Mouse (Mus musculus) brain, adult 2 months (tissue): ENCODE results near the gene 4930590J08Rik.
"Not testable (repeated sequence)": the region's sequence is repeated elsewhere in the genome, so short reads cannot be mapped to it uniquely, and the experiment has no call there.

Experiments used
- DNase-seq: peaks from one replicate; pipeline ENCODE4 v3.0.0; 2011; ENCODE audit warnings: low read depth, low spot score

Gene 4930590J08Rik

GRCm38 (mm10) chr6:91902509-91902908 lies at the start of gene 4930590J08Rik:
TSS of gene 4930590J08Rik (plus strand) at chr6:91902809.
- DNase-seq, result not testable (repeated sequence)

- no peak for DNase-seq
Observed at GRCm38 (mm10) chr6:91858339-91858738, 44.3 kb upstream of the 4930590J08Rik start.

DNA sequence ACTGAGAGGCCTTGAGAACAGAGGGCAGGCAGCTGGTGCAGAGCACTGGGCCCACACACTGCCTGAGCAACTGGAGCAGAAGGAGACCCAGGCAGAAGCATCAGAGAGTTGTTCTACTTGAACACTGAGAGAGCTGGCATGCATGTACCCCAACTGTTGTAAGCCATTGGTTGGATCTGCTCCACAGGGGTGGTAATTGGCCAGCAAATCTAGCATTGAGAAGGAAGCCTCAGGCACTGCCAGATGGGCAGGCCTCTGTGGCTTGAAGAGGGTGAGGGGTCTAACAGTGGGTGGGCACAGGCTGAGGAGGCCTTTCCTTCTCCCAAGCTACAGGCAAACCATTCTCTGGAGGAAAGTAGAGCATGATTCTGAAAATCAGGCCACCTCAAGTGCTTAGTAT lies 39.8 kb upstream of the 4930590J08Rik start:
- peak; percentile 20 for DNase-seq

GRCm38 (mm10) chr6:91864595-91864994 lies 38.0 kb upstream of the 4930590J08Rik start:
- no peak for DNase-seq

GRCm38 (mm10) chr6:91865601-91866000 lies 37.0 kb upstream of the 4930590J08Rik start:
- DNase-seq, result peak; percentile 87

GRCm38 (mm10) chr6:91868091-91868490 lies 34.5 kb upstream of the 4930590J08Rik start:
- DNase-seq, result no peak

- DNase-seq, result no peak
Observed at GRCm38 (mm10) chr6:91872781-91873180, 29.8 kb upstream of the 4930590J08Rik start.

DNA sequence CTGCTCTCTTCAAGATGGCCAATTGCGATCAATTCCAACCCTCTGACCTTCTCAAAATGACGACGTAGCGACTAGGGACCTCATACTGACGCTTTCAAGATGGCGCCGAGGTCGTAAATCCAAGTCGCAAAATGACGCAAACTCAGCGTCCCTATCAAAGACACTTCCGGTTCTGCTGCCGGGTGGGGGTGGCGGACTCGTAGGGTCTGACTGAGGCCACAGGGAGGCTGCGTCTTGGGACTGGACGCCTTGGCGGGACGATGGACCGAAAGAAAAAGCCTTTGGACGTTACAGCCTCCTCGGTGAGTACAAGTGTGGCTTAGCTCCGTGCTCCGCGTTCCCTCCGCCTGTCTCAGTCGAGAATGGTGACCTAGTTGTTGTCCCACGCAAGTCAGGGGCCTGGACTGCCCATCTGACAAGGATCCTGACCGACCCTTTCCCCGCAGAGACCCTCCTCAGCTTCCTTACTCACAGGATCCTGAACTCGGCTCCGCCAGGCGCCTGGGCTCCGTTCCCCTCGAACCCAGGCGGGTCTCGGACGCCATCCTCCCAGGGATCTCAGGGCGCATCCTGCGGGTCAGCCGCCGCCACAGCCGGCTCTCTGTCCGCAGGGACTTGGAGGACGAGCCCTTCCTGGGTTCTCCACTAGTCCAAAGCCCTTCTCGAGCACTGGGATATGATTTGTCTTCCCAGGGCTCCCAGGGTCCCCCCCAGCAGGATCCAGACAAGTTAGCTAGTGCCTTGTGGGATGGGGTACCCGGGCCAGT lies 24.5 kb upstream of the 4930590J08Rik start, which contains the start of gene Ccdc174:
Gene Ccdc174 (plus strand): TSS at position 169 of the 767 bp plus-strand sequence.
- peak; percentile 100 for DNase-seq

- no peak for DNase-seq
Observed at GRCm38 (mm10) chr6:91883859-91884258, 18.8 kb upstream of the 4930590J08Rik start.

GRCm38 (mm10) chr6:91889255-91889906 lies 13.2 kb upstream of the 4930590J08Rik start:
- peak; percentile 36 for DNase-seq

GRCm38 (mm10) chr6:91890615-91891014 lies 12.0 kb upstream of the 4930590J08Rik start:
- DNase-seq, result no peak

DNA sequence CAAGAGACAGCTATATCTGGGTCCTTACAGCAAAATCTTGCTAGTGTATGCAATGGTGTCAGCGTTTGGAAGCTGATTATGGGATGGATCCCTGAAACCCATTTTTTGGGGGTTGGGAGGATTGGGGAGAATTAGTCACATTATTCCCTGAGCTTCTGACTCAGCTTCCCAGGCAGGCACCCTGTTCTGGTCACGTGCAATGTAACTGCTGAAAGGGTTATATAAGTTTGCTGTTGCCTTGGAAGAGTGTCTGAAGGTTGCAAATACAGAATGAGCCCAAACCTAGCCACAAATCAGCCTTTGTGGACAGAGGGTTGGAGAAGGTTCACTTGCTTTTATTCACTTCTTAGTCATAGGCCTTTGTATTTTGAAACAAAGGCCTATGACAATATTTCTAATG lies 10.8 kb upstream of the 4930590J08Rik start:
- DNase-seq, result peak; percentile 81

GRCm38 (mm10) chr6:91896783-91897182 lies 5.8 kb upstream of the 4930590J08Rik start:
- DNase-seq, result peak; percentile 46

DNA sequence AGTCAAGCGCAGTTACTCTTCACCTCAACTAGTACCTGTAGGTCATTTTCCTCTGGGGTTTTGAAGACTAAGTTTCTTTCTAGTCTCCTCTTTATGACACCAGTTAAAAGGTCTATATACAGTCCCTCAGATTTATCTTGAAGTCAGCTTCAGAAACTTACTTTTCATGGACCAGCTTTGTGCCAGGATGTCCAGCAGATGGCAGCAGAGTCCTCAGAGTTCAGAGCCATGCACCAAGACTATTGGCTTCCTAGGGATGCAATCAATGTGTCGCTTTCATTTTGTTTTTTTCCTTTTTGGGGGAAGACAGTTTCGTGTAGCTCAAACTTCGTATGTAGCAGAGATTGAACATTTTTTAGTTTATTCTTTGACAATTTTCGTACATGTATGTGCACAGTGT lies 1.1 kb upstream of the 4930590J08Rik start:
- DNase-seq, result peak; percentile 91

DNA sequence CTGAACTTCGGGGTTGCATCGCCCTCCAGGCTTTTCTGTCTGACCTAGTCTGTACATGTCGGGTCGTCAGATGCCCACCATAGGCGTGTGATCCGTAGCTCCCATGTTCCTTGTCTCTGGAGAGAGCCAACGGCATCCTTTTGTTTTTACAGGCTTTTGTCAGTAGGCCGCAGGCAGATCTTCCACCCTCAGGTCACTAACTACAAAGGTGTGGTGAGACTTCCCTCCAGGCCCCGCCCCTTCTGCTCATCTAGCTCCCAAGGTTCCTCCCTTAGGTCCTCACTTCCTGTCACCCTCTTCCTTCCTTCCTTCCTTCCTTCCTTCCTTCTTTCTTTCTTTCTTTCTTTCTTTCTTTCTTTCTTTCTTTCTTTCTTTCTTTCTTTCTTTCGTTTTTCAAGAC lies 11.4 kb downstream of the 4930590J08Rik start:
- DNase-seq, result no peak

DNA sequence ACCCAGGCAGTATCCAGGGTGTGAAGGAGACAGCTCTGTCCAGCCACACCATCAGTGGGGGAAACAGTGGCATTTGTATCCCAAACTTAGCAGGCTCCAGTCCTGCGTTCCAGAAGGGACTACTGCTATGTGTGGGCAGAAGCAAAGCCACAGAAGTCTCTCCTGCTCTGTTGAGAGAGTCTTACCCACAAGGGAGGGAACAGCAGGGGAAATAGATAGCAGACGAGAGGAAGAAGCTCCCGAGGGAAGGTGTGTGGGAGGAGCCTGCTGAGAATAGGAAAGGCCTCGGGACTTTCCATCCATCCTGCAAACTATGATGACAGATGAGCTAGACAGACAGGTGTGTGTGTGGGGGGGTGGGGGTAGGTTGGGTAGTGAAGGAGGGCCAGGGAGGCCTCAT lies 14.7 kb downstream of the 4930590J08Rik start:
- peak; percentile 78 for DNase-seq

GRCm38 (mm10) chr6:91917716-91918115 lies 15.1 kb downstream of the 4930590J08Rik start:
- no peak for DNase-seq

GRCm38 (mm10) chr6:91931231-91931630 lies 28.6 kb downstream of the 4930590J08Rik start:
- no peak for DNase-seq

GRCm38 (mm10) chr6:91938491-91938890 lies 35.9 kb downstream of the 4930590J08Rik start:
- no peak for DNase-seq

DNA sequence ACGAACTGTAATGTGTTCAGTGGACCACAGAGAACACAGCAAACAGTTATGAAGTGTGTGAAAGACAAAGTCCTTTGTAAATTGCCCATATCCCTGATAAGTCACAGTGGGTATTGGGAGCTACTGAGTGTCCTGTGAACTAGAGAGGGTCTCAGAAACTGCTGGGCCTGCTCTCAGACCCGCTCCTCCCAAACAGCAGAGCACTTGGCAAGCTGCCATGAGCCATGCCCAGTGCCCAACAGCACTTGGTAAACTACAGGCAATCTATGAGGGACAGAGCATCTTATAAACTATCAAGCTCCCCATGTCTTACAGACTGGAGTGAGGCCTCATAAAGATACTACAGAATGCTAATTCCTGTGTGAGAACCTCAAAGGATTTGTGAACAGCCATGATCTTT lies 45.8 kb downstream of the 4930590J08Rik start:
- no peak for DNase-seq

- not testable (repeated sequence) for DNase-seq
Observed at GRCm38 (mm10) chr6:91958015-91958414, 55.4 kb downstream of the 4930590J08Rik start.

DNA sequence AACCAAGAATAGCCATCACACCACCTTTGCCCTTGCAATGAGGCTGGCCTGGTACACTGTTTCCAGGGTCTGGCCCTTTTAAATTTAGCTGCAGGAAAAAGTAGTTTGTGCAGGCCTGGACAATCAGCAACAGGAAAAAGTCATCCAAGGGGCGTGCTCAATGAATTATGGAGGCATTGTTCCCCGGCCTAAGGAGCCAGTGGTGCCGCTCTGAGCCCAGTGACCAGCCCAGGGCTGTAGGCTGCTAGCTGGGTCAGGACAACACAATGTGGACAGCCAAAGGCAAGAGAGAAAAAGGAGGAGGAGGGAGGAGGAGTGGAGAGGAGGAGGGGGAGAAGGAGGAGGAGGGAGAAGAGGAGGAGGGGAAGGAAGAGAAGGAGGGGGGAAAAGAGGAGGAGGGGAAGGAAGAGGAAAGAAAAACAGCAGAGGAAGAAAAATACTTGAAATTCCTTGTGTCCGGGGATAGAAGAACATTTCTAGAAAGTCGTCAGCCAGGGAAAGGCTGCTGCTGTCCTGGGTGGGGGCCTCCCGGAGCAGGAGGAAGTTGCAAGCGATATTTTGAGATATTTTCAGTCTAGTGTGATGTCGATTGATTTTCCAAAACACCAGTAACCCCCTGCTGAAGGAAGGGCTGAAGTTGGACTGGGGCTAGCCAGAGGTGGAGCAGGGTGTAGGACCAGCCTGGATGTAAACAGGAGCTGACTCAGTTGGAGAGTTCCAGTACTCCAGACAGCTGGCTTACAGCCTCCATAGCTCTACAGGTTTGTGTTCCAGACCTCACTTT lies 57.6 kb downstream of the 4930590J08Rik start:
- no peak for DNase-seq
